Mouse (Mus musculus): ENCODE measurements at regions not wholly inside any gene's neighbourhood (a gene's known extent, or its start where the extent isn't known, plus 50 kb on each side); places are given as distances from the start of the nearest gene placed in this dataset.

GRCm38 (mm10) chr16:30134642-30135165 is 70.5 kb downstream of the Hes1 start:
- TF ChIP-seq POLR2AphosphoS5 (IDR thresholded peaks at IDR 0.05; ENCODE audit: insufficient replicate concordance, low read depth, low read length) (no peak), GATA1 (IDR thresholded peaks at IDR 0.05; ENCODE audit: borderline replicate concordance, low read length) (no peak), CTCF (IDR thresholded peaks at IDR 0.05; ENCODE audit: low read depth, low read length) (no peak), TAL1 (conservative IDR thresholded peaks at IDR 0.05; ENCODE audit: low read depth, low read length) (no peak)
